Mouse (Mus musculus): ENCODE measurements around the gene Cyp17a1. TPM values are rescaled to one million over a fixed set of nuclear protein-coding genes. Genes with fewer than 3 reads are reported as not detected.

Cyp17a1 gene
- polyA plus RNA-seq, 1 experiment from 2014 or later = 5.8 TPM

GRCm38 (mm10) chr19:46706540-46707295 is 33.7 kb upstream of the Cyp17a1 start:
- H3K36me3 ChIP-seq (replicated peaks; ENCODE audit: insufficient read depth, low read length) = 0 out of 2 replicates have a peak, but pooled peaks cover 4% of the 10 kb centered on the region
- peak overlapping the region; percentile 52; the same call in 1 of the 2 replicates for H3K9ac ChIP-seq (replicated peaks)
- WGBS (ENCODE audit: insufficient replicate concordance) = 49% methylated on average over 9 of the region's 9 CpGs
- DNase-seq (peak; percentile 54), ATAC-seq (peak; percentile 81)
- peak overlapping the region; percentile 77 for H3K4me2 ChIP-seq (ENCODE audit: low read depth, low read length)
- TF ChIP-seq CTCF (IDR thresholded peaks at IDR 0.05; ENCODE audit: low read depth) (no peak), EP300 (IDR thresholded peaks at IDR 0.05; ENCODE audit: low read depth) (no peak)
- H3K4me3 ChIP-seq (ENCODE audit: low read depth, low read length) = peak overlapping the region; percentile 58
- H3K4me1 ChIP-seq (ENCODE audit: insufficient read depth) = peaks cover 20% of the 10 kb centered on the region; the same call in 1 of the 2 replicates
- H3K27me3 ChIP-seq (ENCODE audit: insufficient read depth, low read length) = no peaks in the 10 kb centered on the region
- peak overlapping the region; percentile 81 for H3K27ac ChIP-seq (ENCODE audit: low read depth)
- no peaks in the 10 kb centered on the region for H3K9me3 ChIP-seq (ENCODE audit: low read length)

DNA sequence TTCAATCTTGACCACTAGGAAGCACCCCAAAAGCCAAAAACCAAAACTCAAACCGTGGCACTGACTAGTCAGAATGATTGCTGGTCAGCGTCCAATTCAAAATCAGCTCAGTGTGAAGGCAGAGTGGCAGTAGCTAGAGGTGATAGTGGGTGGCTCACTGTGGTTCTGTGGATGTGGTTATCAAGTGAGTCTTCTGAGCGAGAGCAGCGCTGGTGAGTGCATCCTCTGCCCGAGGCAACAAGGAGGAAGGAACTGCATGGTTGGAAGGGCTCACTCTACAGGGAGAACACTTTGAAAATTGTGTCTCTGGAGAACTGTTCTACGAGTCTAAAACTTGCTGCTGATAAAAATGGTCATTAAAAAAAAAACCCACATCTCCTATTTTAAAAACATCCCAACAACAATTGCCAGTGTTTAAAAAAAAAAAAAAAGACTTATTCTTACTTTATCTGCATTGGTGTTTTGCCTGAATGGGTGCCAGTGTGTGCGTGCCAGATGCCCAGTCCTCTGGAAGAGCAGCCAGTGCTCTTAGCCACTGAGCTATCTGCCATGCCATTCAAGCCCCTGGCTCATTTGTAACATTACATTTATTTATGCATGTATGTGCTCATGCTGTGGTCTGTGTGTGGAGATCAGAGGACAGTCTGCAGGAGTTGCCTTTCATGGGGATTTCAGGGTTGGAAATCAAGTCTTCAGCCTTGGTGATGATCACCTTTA is 33.0 kb upstream of the Cyp17a1 start:
- ATAC-seq = no peak
- Histone ChIP-seq H3K4me3 (ENCODE audit: low read depth, low read length) (no peak overlapping the region), H3K9ac (replicated peaks) (no peak overlapping the region), H3K36me3 (replicated peaks; ENCODE audit: insufficient read depth, low read length) (0 out of 2 replicates have a peak, but pooled peaks cover 4% of the 10 kb centered on the region), H3K4me1 (ENCODE audit: insufficient read depth) (peaks cover 20% of the 10 kb centered on the region; the same call in 1 of the 2 replicates), H3K27ac (ENCODE audit: low read depth) (no peak overlapping the region; the same call in none of the 2 replicates), H3K9me3 (ENCODE audit: low read length) (no peaks in the 10 kb centered on the region), H3K4me2 (ENCODE audit: low read depth, low read length) (no peak overlapping the region), H3K27me3 (ENCODE audit: insufficient read depth, low read length) (no peaks in the 10 kb centered on the region)
- no peak for DNase-seq
- TF ChIP-seq CTCF (IDR thresholded peaks at IDR 0.05; ENCODE audit: low read depth) = no peak
- TF ChIP-seq EP300 (IDR thresholded peaks at IDR 0.05; ENCODE audit: low read depth) = no peak
- WGBS (ENCODE audit: insufficient replicate concordance) = 29% methylated on average over 7 of the region's 7 CpGs

DNA sequence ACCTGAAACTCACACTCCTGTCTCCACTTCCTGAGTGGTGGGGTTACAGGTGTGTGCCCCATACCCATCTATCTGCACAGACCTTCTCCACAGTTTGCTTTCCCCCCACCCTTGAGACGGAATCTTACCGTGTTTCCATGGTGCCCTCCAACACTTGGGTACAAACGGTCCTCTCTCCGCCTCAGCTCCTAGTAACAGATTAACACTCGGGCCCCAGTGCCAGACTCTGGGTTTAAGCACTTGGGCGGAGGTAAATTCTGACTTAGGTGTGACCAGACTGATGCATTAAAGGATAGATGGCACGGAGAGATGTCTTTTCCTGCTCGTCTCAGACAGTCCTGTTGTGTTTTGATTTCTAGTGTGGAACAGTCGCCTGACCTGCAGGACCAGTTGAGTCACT is 28.2 kb upstream of the Cyp17a1 start:
- Histone ChIP-seq H3K36me3 (replicated peaks; ENCODE audit: insufficient read depth, low read length) (no peaks in the 10 kb centered on the region), H3K9ac (replicated peaks) (no peak overlapping the region), H3K4me2 (ENCODE audit: low read depth, low read length) (no peak overlapping the region), H3K4me1 (ENCODE audit: insufficient read depth) (peaks cover 5% of the 10 kb centered on the region; the same call in 1 of the 2 replicates), H3K27ac (ENCODE audit: low read depth) (no peak overlapping the region), H3K9me3 (ENCODE audit: low read length) (no peaks in the 10 kb centered on the region), H3K27me3 (ENCODE audit: insufficient read depth, low read length) (no peaks in the 10 kb centered on the region), H3K4me3 (ENCODE audit: low read depth, low read length) (no peak overlapping the region)
- 80% methylated on average over 9 of the region's 9 CpGs for WGBS (ENCODE audit: insufficient replicate concordance)
- DNase-seq (no peak), ATAC-seq (no peak)
- no peak for TF ChIP-seq CTCF (IDR thresholded peaks at IDR 0.05; ENCODE audit: low read depth)
- TF ChIP-seq EP300 (IDR thresholded peaks at IDR 0.05; ENCODE audit: low read depth) = no peak

DNA sequence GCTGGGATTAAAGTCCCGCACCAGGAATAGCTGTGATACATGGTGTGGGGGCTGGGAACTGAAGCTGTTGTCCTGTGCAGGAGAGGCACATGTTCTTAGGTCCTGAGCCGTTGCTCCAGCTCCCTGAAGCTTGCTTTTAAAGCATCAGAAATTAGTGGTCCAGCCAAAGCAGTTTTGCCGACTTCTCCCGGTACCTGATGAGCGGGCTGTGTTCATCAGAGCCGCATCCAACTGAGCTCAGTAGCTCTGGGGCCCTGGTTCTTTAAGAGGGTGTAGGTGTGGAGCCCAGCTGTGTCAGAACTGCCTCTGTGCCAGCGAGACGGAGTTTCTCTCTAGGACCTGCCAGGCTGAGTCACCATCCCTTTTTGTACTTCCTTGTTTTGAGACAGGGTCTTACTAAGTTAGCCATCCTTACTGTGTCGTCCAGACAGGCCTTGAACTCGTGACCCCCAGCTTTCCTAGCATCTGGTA is 26.1 kb upstream of the Cyp17a1 start:
- no peaks in the 10 kb centered on the region for H3K9me3 ChIP-seq (ENCODE audit: low read length)
- no peaks in the 10 kb centered on the region for H3K36me3 ChIP-seq (replicated peaks; ENCODE audit: insufficient read depth, low read length)
- H3K4me1 ChIP-seq (ENCODE audit: insufficient read depth) = no peaks in the 10 kb centered on the region
- ATAC-seq (no peak), DNase-seq (no peak)
- 52% methylated on average over 10 of the region's 10 CpGs for WGBS (ENCODE audit: insufficient replicate concordance)
- no peaks in the 10 kb centered on the region for H3K27me3 ChIP-seq (ENCODE audit: insufficient read depth, low read length)
- TF ChIP-seq EP300 (IDR thresholded peaks at IDR 0.05; ENCODE audit: low read depth) (no peak), CTCF (IDR thresholded peaks at IDR 0.05; ENCODE audit: low read depth) (no peak)
- H3K4me2 ChIP-seq (ENCODE audit: low read depth, low read length) = no peak overlapping the region
- no peak overlapping the region for H3K9ac ChIP-seq (replicated peaks)
- H3K4me3 ChIP-seq (ENCODE audit: low read depth, low read length) = no peak overlapping the region
- peak overlapping the region; percentile 35; the same call in 1 of the 2 replicates for H3K27ac ChIP-seq (ENCODE audit: low read depth)

GRCm38 (mm10) chr19:46697840-46698517 is 25.0 kb upstream of the Cyp17a1 start:
- no peaks in the 10 kb centered on the region for H3K36me3 ChIP-seq (replicated peaks; ENCODE audit: insufficient read depth, low read length)
- DNase-seq (no peak), ATAC-seq (no peak)
- H3K27ac ChIP-seq (ENCODE audit: low read depth) = peak overlapping the region; percentile 44; the same call in 1 of the 2 replicates
- H3K4me3 ChIP-seq (ENCODE audit: low read depth, low read length) = no peak overlapping the region
- no peaks in the 10 kb centered on the region for H3K27me3 ChIP-seq (ENCODE audit: insufficient read depth, low read length)
- no peaks in the 10 kb centered on the region for H3K4me1 ChIP-seq (ENCODE audit: insufficient read depth)
- H3K9me3 ChIP-seq (ENCODE audit: low read length) = no peaks in the 10 kb centered on the region
- WGBS (ENCODE audit: insufficient replicate concordance) = 52% methylated on average over 19 of the region's 19 CpGs
- H3K4me2 ChIP-seq (ENCODE audit: low read depth, low read length) = peak overlapping the region; percentile 26; the same call in 1 of the 2 replicates
- TF ChIP-seq EP300 (IDR thresholded peaks at IDR 0.05; ENCODE audit: low read depth) (no peak), CTCF (IDR thresholded peaks at IDR 0.05; ENCODE audit: low read depth) (no peak)
- no peak overlapping the region for H3K9ac ChIP-seq (replicated peaks)

All from liver, postnatal 0 days (tissue).